ENCODE assay signal across 9 mouse cellular contexts in the genomic region with DNA sequence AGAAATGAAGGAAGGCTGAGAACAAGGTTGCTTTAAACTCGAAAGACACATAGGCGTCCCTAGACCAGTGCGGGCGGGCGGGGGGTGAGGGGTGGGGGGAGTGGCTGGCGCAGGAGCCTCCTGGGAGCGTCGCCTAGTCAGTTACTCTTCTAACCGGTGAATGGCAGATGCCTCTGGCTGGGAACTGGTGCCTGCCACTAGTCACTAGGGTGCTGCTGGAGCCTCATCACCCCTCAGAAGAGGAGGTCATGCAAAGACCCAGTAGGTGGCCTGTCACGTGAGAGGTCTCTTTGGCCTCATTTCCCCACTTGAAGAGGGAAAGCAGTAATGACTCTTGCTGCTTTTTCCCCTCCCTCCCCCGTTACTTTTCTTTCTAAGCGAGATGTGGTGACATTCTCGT. TPM values are rescaled to one million over a fixed set of nuclear protein-coding genes. Genes with fewer than 3 reads are reported as not detected.
DNase-seq lines count a peak whose midpoint lies in the region; ATAC-seq and TF ChIP-seq lines count a peak whose summit lies in the region.
"Had no signal": no experiment of that assay in that cellular context is flagged by ENCODE, and none has a peak within 500 bp of the region (broad histone marks: within the 10 kb centered on the region; RNA-seq: fewer than 3 reads in every experiment).

No protein-coding gene starts in this region.

- intact Hi-C loops in left cerebral cortex, postnatal 10 days (cut with DNase I), result no loop called here

- no peaks in the 10 kb centered on the region for H3K36me3 ChIP-seq in lung, postnatal 0 days (ENCODE audit: insufficient read depth, low read length)
- H3K36me3 ChIP-seq in forebrain, embryonic 16.5 days (ENCODE audit: control insufficient read depth, insufficient read depth), result no peaks in the 10 kb centered on the region
- H3K36me3 ChIP-seq in limb, embryonic 12.5 days, result no peaks in the 10 kb centered on the region
- no peaks in the 10 kb centered on the region for H3K36me3 ChIP-seq in stomach, embryonic 14.5 days (ENCODE audit: control insufficient read depth, insufficient read depth, low read length)

- 0 out of 2 replicates have a peak overlapping the region, but pooled peaks have one; percentile 10 for H3K4me3 ChIP-seq in lung, postnatal 0 days (ENCODE audit: low read depth, low read length)
- peak overlapping the region; percentile 57 for H3K4me3 ChIP-seq in forebrain, embryonic 16.5 days (replicated peaks; ENCODE audit: low read length)
- peak overlapping the region; percentile 52 for H3K4me3 ChIP-seq in limb, embryonic 12.5 days (replicated peaks)
- 0 out of 2 replicates have a peak overlapping the region, but pooled peaks have one; percentile 45 for H3K4me3 ChIP-seq in stomach, embryonic 14.5 days (ENCODE audit: low read depth, low read length)

- TF ChIP-seq CTCF in lung, postnatal 0 days (IDR thresholded peaks at IDR 0.05), result no peak

- H3K27ac ChIP-seq in lung, postnatal 0 days (ENCODE audit: low read length), result no peak overlapping the region
- no peak overlapping the region for H3K27ac ChIP-seq in forebrain, embryonic 16.5 days (ENCODE audit: low read length)
- H3K27ac ChIP-seq in limb, embryonic 12.5 days, result no peak overlapping the region
- H3K27ac ChIP-seq in stomach, embryonic 14.5 days (ENCODE audit: low read length), result no peak overlapping the region

- 2% methylated on average over 13 of the region's 13 CpGs for WGBS in lung, postnatal 0 days
- WGBS in forebrain, embryonic 16.5 days, result under 1% methylated on average over 13 of the region's 13 CpGs
- WGBS in limb, embryonic 12.5 days, result under 1% methylated on average over 13 of the region's 13 CpGs
- under 1% methylated on average over 13 of the region's 13 CpGs for WGBS in stomach, embryonic 14.5 days

- no peak for ATAC-seq in lung, postnatal 0 days
- ATAC-seq in forebrain, embryonic 16.5 days, result peak; percentile 45; the same call in 1 of the 2 replicates
- no peak for ATAC-seq in limb, embryonic 12.5 days (ENCODE audit: insufficient number of reproducible peaks, insufficient read depth, low FRiP score, low TSS enrichment, low read depth)
- no peak for ATAC-seq in stomach, embryonic 14.5 days (ENCODE audit: insufficient number of reproducible peaks, insufficient read depth, low FRiP score, low read depth)

- H3K4me2 ChIP-seq in lung, postnatal 0 days (replicated peaks; ENCODE audit: low read depth, low read length), result peak overlapping the region; percentile 78
- H3K4me2 ChIP-seq in forebrain, embryonic 16.5 days (ENCODE audit: low read length), result peak overlapping the region; percentile 99
- peak overlapping the region; percentile 97 for H3K4me2 ChIP-seq in limb, embryonic 12.5 days
- peak overlapping the region; percentile 92 for H3K4me2 ChIP-seq in stomach, embryonic 14.5 days (replicated peaks; ENCODE audit: low read depth, low read length)

- no peak overlapping the region for H3K9ac ChIP-seq in lung, postnatal 0 days (replicated peaks; ENCODE audit: low read depth)
- peak overlapping the region; percentile 51; the same call in 1 of the 2 replicates for H3K9ac ChIP-seq in forebrain, embryonic 16.5 days (replicated peaks; ENCODE audit: low read depth, low read length)
- H3K9ac ChIP-seq in limb, embryonic 12.5 days (replicated peaks), result no peak overlapping the region
- no peak overlapping the region for H3K9ac ChIP-seq in stomach, embryonic 14.5 days (replicated peaks; ENCODE audit: low read depth, low read length)

- TF ChIP-seq EP300 in lung, postnatal 0 days (IDR thresholded peaks at IDR 0.05), result no peak

- no peak for DNase-seq in lung, postnatal 0 days (ENCODE audit: low spot score)
- no peak for DNase-seq in lung, adult 18-20 months
- no peak for DNase-seq in left cerebral cortex, postnatal 10 days (ENCODE audit: extremely low spot score in 1 of 2, low spot score in 2 of 2)
- no peak for DNase-seq in c-Kit-positive CD71-positive TER-119-positive erythroid progenitor cells, embryonic 14.5 days (ENCODE audit: low spot score)
- DNase-seq in urinary bladder, postnatal 14 days (ENCODE audit: low spot score), result no peak

- H3K4me1 ChIP-seq in lung, postnatal 0 days (ENCODE audit: insufficient read depth, low read depth, low read length), result peaks cover 12% of the 10 kb centered on the region
- peaks cover 24% of the 10 kb centered on the region for H3K4me1 ChIP-seq in forebrain, embryonic 16.5 days (replicated peaks; ENCODE audit: control insufficient read depth, insufficient read depth, low read length)
- peaks cover 25% of the 10 kb centered on the region for H3K4me1 ChIP-seq in limb, embryonic 12.5 days (replicated peaks)
- H3K4me1 ChIP-seq in stomach, embryonic 14.5 days (ENCODE audit: control insufficient read depth, insufficient read depth, low read length), result peaks cover 7% of the 10 kb centered on the region; the same call in 1 of the 2 replicates

- no peaks in the 10 kb centered on the region for H3K9me3 ChIP-seq in lung, postnatal 0 days (ENCODE audit: low read length)
- H3K9me3 ChIP-seq in forebrain, embryonic 16.5 days (ENCODE audit: control insufficient read depth, low read length), result no peaks in the 10 kb centered on the region
- H3K9me3 ChIP-seq in limb, embryonic 12.5 days, result no peaks in the 10 kb centered on the region
- H3K9me3 ChIP-seq in stomach, embryonic 14.5 days (ENCODE audit: control insufficient read depth, low read depth, low read length), result no peaks in the 10 kb centered on the region

- H3K27me3 ChIP-seq in lung, postnatal 0 days (replicated peaks; ENCODE audit: insufficient read depth, low read length), result peaks cover 43% of the 10 kb centered on the region
- peaks cover 32% of the 10 kb centered on the region for H3K27me3 ChIP-seq in forebrain, embryonic 16.5 days (replicated peaks; ENCODE audit: control insufficient read depth, insufficient read depth, low read length)
- H3K27me3 ChIP-seq in limb, embryonic 12.5 days, result peaks cover 93% of the 10 kb centered on the region
- peaks cover 34% of the 10 kb centered on the region for H3K27me3 ChIP-seq in stomach, embryonic 14.5 days (ENCODE audit: control insufficient read depth, insufficient read depth, low read length)

RNA-seq across cellular contexts. Expression of a gene that starts 1.0 kb away (rescaled TPM):
- polyA plus RNA-seq in lung, postnatal 0 days (2015; fragmentation: Nextera tagmentation; extraction: Ambion mirVana), result 0.24 and 0.69 TPM in 2 replicates
- polyA plus RNA-seq in forebrain, embryonic 16.5 days (2015; fragmentation: Nextera tagmentation; extraction: Ambion mirVana), result 0.66 and 1.4 TPM in 2 replicates
- 0.37 and 0.43 TPM in 2 replicates for polyA plus RNA-seq in limb, embryonic 12.5 days (2016; fragmentation: Nextera tagmentation; extraction: Ambion mirVana)
- 0.14 and 0.34 TPM in 2 replicates for polyA plus RNA-seq in stomach, embryonic 14.5 days (2014; fragmentation: Nextera tagmentation; extraction: Ambion mirVana)
- total RNA-seq in left cerebral cortex, postnatal 10 days (2021), result 1 to 10 TPM; 6.0 to 7.0 TPM
- total RNA-seq: neutrophil, adult 5-6 weeks had no signal

RNA-seq across cellular contexts. Expression of a gene that starts 51.5 kb away (rescaled TPM):
- 110 and 118 TPM in 2 replicates for polyA plus RNA-seq in lung, postnatal 0 days (2015; fragmentation: Nextera tagmentation; extraction: Ambion mirVana)
- 88.1 and 93.6 TPM in 2 replicates for polyA plus RNA-seq in forebrain, embryonic 16.5 days (2015; fragmentation: Nextera tagmentation; extraction: Ambion mirVana)
- 170 and 171 TPM in 2 replicates for polyA plus RNA-seq in limb, embryonic 12.5 days (2016; fragmentation: Nextera tagmentation; extraction: Ambion mirVana)
- polyA plus RNA-seq in stomach, embryonic 14.5 days (2014; fragmentation: Nextera tagmentation; extraction: Ambion mirVana), result 138 and 146 TPM in 2 replicates
- 10 to 100 TPM; 83.2 to 84.2 TPM for total RNA-seq in left cerebral cortex, postnatal 10 days (2021)
